Comparison of ENCODE assay signal across 14 mouse cellular contexts in genomic region chr15:85458631-85459082, GRCm38 (mm10). TPM values are rescaled to one million over a fixed set of nuclear protein-coding genes. Genes with fewer than 3 reads are reported as not detected.
DNase-seq lines count a peak whose midpoint lies in the region; ATAC-seq and TF ChIP-seq lines count a peak whose summit lies in the region.
"Had no signal": no experiment of that assay in that cellular context is flagged by ENCODE, and none has a peak within 500 bp of the region (broad histone marks: within the 10 kb centered on the region; RNA-seq: fewer than 3 reads in every experiment).

No protein-coding gene starts in this region.

- no peaks in the 10 kb centered on the region for H3K36me3 ChIP-seq in forebrain, postnatal 0 days (ENCODE audit: insufficient read depth)
- no peaks in the 10 kb centered on the region for H3K36me3 ChIP-seq in midbrain, embryonic 11.5 days (ENCODE audit: control insufficient read depth, insufficient read depth, low read length)

- WGBS in forebrain, postnatal 0 days = 7% methylated on average over 4 of the region's 4 CpGs
- 15% methylated on average over 4 of the region's 4 CpGs for WGBS in midbrain, embryonic 11.5 days

- DNase-seq in brain, embryonic 14.5 days (ENCODE audit: low read depth) = peak; percentile 92
- DNase-seq in embryo, embryonic 10.5 days (ENCODE audit: low spot score) = peak; percentile 72
- peak; percentile 58 for DNase-seq in forebrain, postnatal 0 days
- DNase-seq in midbrain, embryonic 11.5 days (ENCODE audit: low spot score, missing footprints) = peak; percentile 94
- DNase-seq in adrenal gland, postnatal 36 days = no peak

- ATAC-seq in forebrain, postnatal 0 days = peak; percentile 57
- peak; percentile 74 for ATAC-seq in midbrain, embryonic 11.5 days (ENCODE audit: low FRiP score)
- no peak for ATAC-seq in megakaryocyte-erythroid progenitor cell, adult 5-6 weeks (replicated peaks; ENCODE audit: low FRiP score, low TSS enrichment, poor library complexity, severe bottlenecking)
- no peak for ATAC-seq in monocyte, adult 5-6 weeks (replicated peaks; ENCODE audit: insufficient number of reproducible peaks, low FRiP score, low TSS enrichment, poor library complexity, severe bottlenecking)

- H3K27me3 ChIP-seq in forebrain, postnatal 0 days (ENCODE audit: insufficient read depth, low read length) = no peaks in the 10 kb centered on the region
- H3K27me3 ChIP-seq in midbrain, embryonic 11.5 days (ENCODE audit: control insufficient read depth, insufficient read depth, low read length) = peaks cover 50% of the 10 kb centered on the region

- no peak overlapping the region for H3K4me2 ChIP-seq in forebrain, postnatal 0 days (ENCODE audit: low read depth)
- H3K4me2 ChIP-seq in midbrain, embryonic 11.5 days = no peak overlapping the region; the same call in 1 of the 2 replicates
- H3K4me2 ChIP-seq: heart, embryonic 11.5 days had no signal

- peak overlapping the region; percentile 70 for H3K27ac ChIP-seq in forebrain, postnatal 0 days (ENCODE audit: low read depth, low read length)
- H3K27ac ChIP-seq in midbrain, embryonic 11.5 days (ENCODE audit: low read depth, low read length) = peak overlapping the region; percentile 64
- H3K27ac ChIP-seq: limb, embryonic 10.5 days; stomach, postnatal 0 days had no signal

- peaks cover 56% of the 10 kb centered on the region for H3K4me1 ChIP-seq in forebrain, postnatal 0 days (ENCODE audit: insufficient read depth)
- H3K4me1 ChIP-seq in midbrain, embryonic 11.5 days (ENCODE audit: control insufficient read depth, insufficient read depth, low read length) = peaks cover 66% of the 10 kb centered on the region

- H3K9ac ChIP-seq in forebrain, postnatal 0 days = no peak overlapping the region
- H3K9ac ChIP-seq in midbrain, embryonic 11.5 days (ENCODE audit: low read length) = 0 out of 2 replicates have a peak overlapping the region, but pooled peaks have one; percentile 1

- no peak for TF ChIP-seq POLR2A in brain, embryonic 14.5 days (IDR thresholded peaks at IDR 0.05; ENCODE audit: borderline replicate concordance, extremely low read depth, insufficient read depth, insufficient read length, poor library complexity, severe bottlenecking)

- H3K4me3 ChIP-seq in forebrain, postnatal 0 days (ENCODE audit: low read depth, low read length) = no peak overlapping the region
- no peak overlapping the region for H3K4me3 ChIP-seq in midbrain, embryonic 11.5 days (ENCODE audit: low read depth, low read length)
- H3K4me3 ChIP-seq: limb, embryonic 10.5 days had no signal

- no peak for TF ChIP-seq CTCF in brain, embryonic 14.5 days (IDR thresholded peaks at IDR 0.05; ENCODE audit: borderline replicate concordance, extremely low read depth, insufficient read depth, insufficient read length)
- TF ChIP-seq CTCF in forebrain, postnatal 0 days (IDR thresholded peaks at IDR 0.05; ENCODE audit: low read depth) = no peak

- no peaks in the 10 kb centered on the region for H3K9me3 ChIP-seq in forebrain, postnatal 0 days (ENCODE audit: low read length)
- no peaks in the 10 kb centered on the region for H3K9me3 ChIP-seq in midbrain, embryonic 11.5 days (ENCODE audit: control insufficient read depth, low read length)
- H3K9me3 ChIP-seq: limb, embryonic 10.5 days had no signal

RNA-seq across cellular contexts. Expression of gene 7530416G11Rik, which starts 44.4 kb away (rescaled TPM):
- polyA plus RNA-seq in brain, embryonic 14.5 days (2012; rRNA removed) = 0.05 TPM in 1 of 2 replicates, not detected in the other
- 0.15 TPM in 1 of 2 replicates, not detected in the other for total RNA-seq in forebrain, postnatal 0 days (2014; rRNA removed)
- not detected in 2 replicates for polyA plus RNA-seq in forebrain, postnatal 0 days (2015; fragmentation: Nextera tagmentation; extraction: Ambion mirVana)
- not detected in 2 replicates for polyA plus RNA-seq in midbrain, embryonic 11.5 days (2014; fragmentation: Nextera tagmentation; extraction: Ambion mirVana)
- not detected in 2 replicates for total RNA-seq in megakaryocyte-erythroid progenitor cell, adult 5-6 weeks (2014; fragmentation: Nextera tagmentation)
- total RNA-seq in megakaryocyte-erythroid progenitor cell, adult 5-6 weeks (2017) = not detected in 2 replicates
- not detected in 3 replicates for total RNA-seq in monocyte, adult 5-6 weeks (2017)
- total RNA-seq in adrenal gland, postnatal 36 days (2021) = not detected
- total RNA-seq: layer of hippocampus, adult 18-20 months; neutrophil, adult 5-6 weeks had no signal
- polyA plus RNA-seq: cortical plate, adult 2 months; heart, embryonic 11.5 days; limb, embryonic 10.5 days; liver, embryonic 16.5 days; stomach, postnatal 0 days had no signal

Comparison
In these comparisons a context has a peak if more than half of its experiments do, and no peak if none do; other contexts are left out.
1. DNase-seq: peak in brain, embryonic 14.5 days (single experiment), embryo, embryonic 10.5 days (single experiment), forebrain, postnatal 0 days (single experiment) and midbrain, embryonic 11.5 days (single experiment); none in adrenal gland, postnatal 36 days (0 of 2).
2. ATAC-seq: peak in forebrain, postnatal 0 days (single experiment) and midbrain, embryonic 11.5 days (single experiment); none in megakaryocyte-erythroid progenitor cell, adult 5-6 weeks (single experiment) and monocyte, adult 5-6 weeks (single experiment).